Mouse (Mus musculus) olfactory bulb, adult 2 months (tissue): ENCODE results near the gene Gm7534.

Experiments
- CTCF ChIP-seq: fragments of 200-500 bp; IDR thresholded peaks from 2 replicates; pipeline ENCODE4 v1.5.1; 2012; ENCODE audit warnings: low read depth, mild to moderate bottlenecking, low read length, moderate library complexity; ENCODE audit not compliant: insufficient read depth
- POLR2A ChIP-seq: fragments of 200-500 bp; IDR thresholded peaks from 2 replicates; pipeline ENCODE4 v1.6.1; 2012; ENCODE audit warnings: mild to moderate bottlenecking, low read depth, low read length, moderate library complexity; ENCODE audit not compliant: insufficient read depth

DNA sequence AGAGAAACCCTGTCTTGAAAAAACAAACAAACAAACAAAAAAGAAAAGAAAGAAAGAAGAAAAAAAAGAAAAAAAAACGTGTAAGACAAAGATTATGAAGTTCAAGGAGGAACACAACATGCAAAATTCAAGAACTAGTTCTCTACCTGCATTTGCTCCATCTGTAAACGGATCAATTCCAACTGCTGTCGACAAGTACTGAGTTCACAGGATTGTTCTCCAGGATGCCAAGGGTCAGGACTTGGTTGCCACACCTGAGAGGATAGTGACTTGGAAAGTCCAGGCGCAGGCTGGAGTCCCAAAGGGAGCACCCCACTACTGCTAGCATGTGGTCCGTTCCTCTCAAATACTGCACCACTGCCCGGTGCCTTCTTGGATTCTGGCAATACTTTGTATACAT, 47.3 kb downstream of the Gm7534 start:
- TF ChIP-seq CTCF = no peak
- TF ChIP-seq POLR2A = no peak
